Mouse (Mus musculus) kidney, postnatal 10 days (tissue): ENCODE measurements around the gene Ddx4.

Experiments used
- DNase-seq: peaks from one replicate; pipeline ENCODE4 v3.0.0; 2021; ENCODE audit warnings: mixed read lengths

The Ddx4 gene

DNA sequence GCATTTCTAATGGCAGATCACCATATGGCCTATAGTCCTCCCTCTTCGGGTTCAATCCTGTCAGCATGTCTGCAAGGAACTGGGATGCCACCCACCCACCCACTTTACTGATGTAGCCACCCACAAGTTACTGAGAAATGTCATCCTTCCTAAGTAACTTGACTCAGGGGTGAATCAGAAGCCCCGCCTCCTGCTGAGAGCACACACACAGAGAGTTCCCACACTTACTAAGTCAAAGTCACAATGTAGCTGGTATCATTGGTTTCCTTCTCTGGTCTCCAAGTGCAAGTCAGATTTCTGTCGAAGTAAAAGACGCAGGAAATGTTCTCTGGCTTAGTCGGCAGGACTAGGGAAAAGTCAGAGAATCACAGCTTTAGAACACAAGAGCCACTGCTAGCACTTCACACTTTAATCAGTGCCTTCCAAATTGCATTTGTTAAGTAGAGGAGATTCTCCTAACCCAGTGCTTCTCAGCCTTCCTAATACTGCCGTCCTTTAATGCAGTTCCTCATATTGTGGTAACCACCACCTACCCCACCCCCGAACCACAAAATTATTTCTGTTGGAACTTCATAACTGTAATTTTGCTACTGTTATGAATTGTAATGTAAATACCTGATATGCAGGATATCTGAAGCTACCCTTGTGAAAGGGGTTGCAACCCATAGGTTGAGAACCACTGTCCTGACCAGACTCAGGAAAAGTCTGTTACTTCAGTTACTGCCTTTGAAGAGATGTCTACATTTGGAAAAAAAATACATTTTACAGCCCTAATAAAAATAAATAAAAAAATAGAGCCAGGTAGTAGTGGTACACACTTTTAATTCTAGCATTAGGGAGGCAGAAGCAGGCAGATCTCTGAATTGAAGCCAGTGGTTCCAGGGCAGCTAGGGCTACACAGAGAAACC lies 100.4 kb downstream of the Ddx4 start:
- no peak for DNase-seq
